Mouse (Mus musculus): ENCODE measurements at regions not wholly inside any gene's neighbourhood (a gene's known extent, or its start where the extent isn't known, plus 50 kb on each side); places are given as distances from the start of the nearest gene placed in this dataset.

DNA sequence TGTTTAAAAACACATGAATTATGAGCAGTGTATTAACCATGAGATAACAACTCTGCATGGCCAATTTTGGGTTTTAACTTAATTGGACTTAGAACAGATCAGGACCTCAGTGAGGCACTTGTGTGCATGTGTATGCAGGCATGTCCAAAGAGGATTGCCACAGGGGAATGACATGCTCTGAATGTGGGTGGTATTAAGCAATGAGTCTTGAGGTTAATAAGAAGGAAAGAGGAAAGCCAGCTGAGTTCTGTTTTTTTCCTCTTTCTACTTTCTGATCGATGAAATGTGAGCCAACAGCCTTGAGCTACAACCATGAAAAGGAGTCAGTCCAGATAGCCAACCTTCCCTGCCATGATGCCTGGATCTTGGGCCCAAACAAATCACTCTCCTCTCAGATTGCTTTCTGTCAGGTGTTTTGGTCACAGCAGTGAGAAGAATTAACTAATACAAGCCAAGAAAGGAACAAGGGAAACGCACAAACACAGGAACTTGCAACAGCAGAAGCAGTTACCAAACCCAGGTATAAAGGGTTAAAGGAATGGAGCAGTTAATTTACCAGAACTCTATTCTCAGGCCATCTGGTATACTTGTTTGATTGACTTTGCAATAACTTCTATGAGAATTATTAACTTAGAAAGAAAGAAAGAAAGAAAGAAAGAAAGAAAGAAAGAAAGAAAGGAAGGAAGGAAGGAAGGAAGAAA is 243.3 kb upstream of the Mmadhc start:
- no peaks in the 10 kb centered on the region for H3K9me3 ChIP-seq (ENCODE audit: control insufficient read depth, insufficient read depth, low read depth, low read length)
- TF ChIP-seq MAFK (IDR thresholded peaks at IDR 0.05; ENCODE audit: insufficient read depth, low read depth, low read length) (no peak), CHD2 (IDR thresholded peaks at IDR 0.05; ENCODE audit: low read depth, low read length) (no peak), ZNF384 (IDR thresholded peaks at IDR 0.05; ENCODE audit: low read depth, low read length) (no peak), HCFC1 (IDR thresholded peaks at IDR 0.05; ENCODE audit: borderline replicate concordance, insufficient read depth, low read length) (no peak), ZC3H11A (IDR thresholded peaks at IDR 0.05; ENCODE audit: borderline replicate concordance, low read depth, low read length) (no peak)
- in situ Hi-C loops (cut with MboI; ENCODE audit: low sequenced_read_pairs in 2 of 2, unreplicated experiment in 2 of 2), result no loop called here
- no peaks in the 10 kb centered on the region for H3K4me1 ChIP-seq (ENCODE audit: control insufficient read depth in 2 of 2, insufficient read depth in 2 of 2, low read length in 2 of 2, poor library complexity in 1 of 2)
- DNase-seq (ENCODE audit: low read depth, low spot score), result no peak
- no peak overlapping the region for H3K4me3 ChIP-seq (ENCODE audit: insufficient read depth in 1 of 2, low read depth in 1 of 2, low read length in 2 of 2, poor library complexity in 1 of 2, severe bottlenecking in 1 of 2)
- H3K36me3 ChIP-seq (ENCODE audit: control insufficient read depth, insufficient read depth, low read length, poor library complexity, severe bottlenecking), result no peaks in the 10 kb centered on the region
- H3K27ac ChIP-seq (ENCODE audit: insufficient read depth, low read depth, low read length, poor library complexity, severe bottlenecking), result no peak overlapping the region
- no peak overlapping the region for H3K9ac ChIP-seq (ENCODE audit: insufficient read depth, low read depth, low read length, poor library complexity, severe bottlenecking)

DNA sequence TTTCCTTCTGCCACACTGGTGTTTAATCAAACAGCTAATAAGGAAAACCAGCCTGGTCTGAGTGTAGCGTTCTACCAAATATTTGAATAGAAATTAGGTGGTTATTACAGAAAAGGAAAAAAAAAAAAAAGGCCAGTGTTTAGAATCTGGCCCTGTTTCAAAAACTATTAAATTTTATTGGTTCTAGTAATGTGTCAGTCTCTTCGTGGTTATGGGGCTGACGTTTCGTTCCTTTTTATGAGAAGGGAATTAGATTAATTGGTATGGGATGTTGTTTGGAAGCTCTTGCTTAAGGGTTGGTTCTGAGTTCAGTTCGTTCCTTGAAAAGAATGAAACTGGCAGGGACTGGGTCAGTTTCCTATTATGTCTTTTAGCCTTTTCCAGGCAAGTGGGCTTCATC is 241.5 kb upstream of the Mmadhc start:
- no peak for DNase-seq (ENCODE audit: low read depth, low spot score)
- no peak for TF ChIP-seq CHD2 (IDR thresholded peaks at IDR 0.05; ENCODE audit: low read depth, low read length)
- no peak for TF ChIP-seq ZNF384 (IDR thresholded peaks at IDR 0.05; ENCODE audit: low read depth, low read length)
- TF ChIP-seq HCFC1 (IDR thresholded peaks at IDR 0.05; ENCODE audit: borderline replicate concordance, insufficient read depth, low read length), result no peak
- no peak overlapping the region for H3K4me3 ChIP-seq (ENCODE audit: insufficient read depth in 1 of 2, low read depth in 1 of 2, low read length in 2 of 2, poor library complexity in 1 of 2, severe bottlenecking in 1 of 2)
- no peaks in the 10 kb centered on the region for H3K36me3 ChIP-seq (ENCODE audit: control insufficient read depth, insufficient read depth, low read length, poor library complexity, severe bottlenecking)
- in situ Hi-C loops (cut with MboI; ENCODE audit: low sequenced_read_pairs in 2 of 2, unreplicated experiment in 2 of 2), result no loop called here
- no peak overlapping the region for H3K27ac ChIP-seq (ENCODE audit: insufficient read depth, low read depth, low read length, poor library complexity, severe bottlenecking)
- H3K9me3 ChIP-seq (ENCODE audit: control insufficient read depth, insufficient read depth, low read depth, low read length), result no peaks in the 10 kb centered on the region
- H3K4me1 ChIP-seq (ENCODE audit: control insufficient read depth in 2 of 2, insufficient read depth in 2 of 2, low read length in 2 of 2, poor library complexity in 1 of 2), result no peaks in the 10 kb centered on the region
- no peak overlapping the region for H3K9ac ChIP-seq (ENCODE audit: insufficient read depth, low read depth, low read length, poor library complexity, severe bottlenecking)

DNA sequence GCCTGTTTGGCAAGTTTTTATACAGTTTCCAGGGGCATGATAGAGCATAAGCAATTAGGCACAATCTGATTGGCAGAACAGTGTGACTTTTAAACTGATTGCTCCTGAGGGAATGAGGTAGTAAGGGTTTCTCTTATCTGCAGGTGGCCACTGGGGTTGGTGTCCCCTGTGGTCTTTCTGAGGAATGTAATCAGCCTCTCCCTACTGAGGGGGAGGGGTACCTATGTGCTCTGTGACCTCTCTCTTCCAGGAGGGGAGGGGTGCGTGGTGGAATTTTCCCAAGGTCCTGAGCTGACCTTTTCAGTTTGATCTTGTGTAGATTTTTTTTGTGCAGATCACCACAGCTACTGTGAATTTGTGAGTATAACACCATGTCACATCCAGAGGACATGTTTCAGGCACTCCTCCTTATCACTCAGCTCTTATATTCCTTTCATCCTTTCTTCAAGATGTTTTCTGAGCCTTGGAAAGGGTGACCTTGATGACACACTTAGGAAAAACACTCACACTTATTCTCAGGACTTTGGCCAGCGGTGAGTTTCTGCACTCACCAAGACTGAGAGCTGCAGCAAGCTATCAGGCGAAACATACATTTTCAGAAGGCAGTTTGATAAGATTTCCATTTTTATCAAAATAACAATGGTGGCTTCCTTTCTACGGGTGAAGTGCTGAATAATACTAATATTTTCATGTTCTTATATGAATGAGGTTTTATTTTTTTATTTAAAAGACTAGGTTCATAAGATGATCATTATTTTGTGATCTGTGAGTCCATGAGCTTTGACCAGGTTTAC is 238.7 kb upstream of the Mmadhc start:
- no peaks in the 10 kb centered on the region for H3K4me1 ChIP-seq (ENCODE audit: control insufficient read depth in 2 of 2, insufficient read depth in 2 of 2, low read length in 2 of 2, poor library complexity in 1 of 2)
- H3K36me3 ChIP-seq (ENCODE audit: control insufficient read depth, insufficient read depth, low read length, poor library complexity, severe bottlenecking), result no peaks in the 10 kb centered on the region
- no peak for TF ChIP-seq CHD2 (IDR thresholded peaks at IDR 0.05; ENCODE audit: low read depth, low read length)
- TF ChIP-seq MAFK (IDR thresholded peaks at IDR 0.05; ENCODE audit: insufficient read depth, low read depth, low read length), result no peak
- TF ChIP-seq HCFC1 (IDR thresholded peaks at IDR 0.05; ENCODE audit: borderline replicate concordance, insufficient read depth, low read length), result no peak
- TF ChIP-seq ZC3H11A (IDR thresholded peaks at IDR 0.05; ENCODE audit: borderline replicate concordance, low read depth, low read length), result no peak
- TF ChIP-seq ZNF384 (IDR thresholded peaks at IDR 0.05; ENCODE audit: low read depth, low read length), result no peak
- no peak overlapping the region for H3K27ac ChIP-seq (ENCODE audit: insufficient read depth, low read depth, low read length, poor library complexity, severe bottlenecking)
- H3K9me3 ChIP-seq (ENCODE audit: control insufficient read depth, insufficient read depth, low read depth, low read length), result no peaks in the 10 kb centered on the region
- in situ Hi-C loops (cut with MboI; ENCODE audit: low sequenced_read_pairs in 2 of 2, unreplicated experiment in 2 of 2), result no loop called here
- no peak overlapping the region for H3K4me3 ChIP-seq (ENCODE audit: insufficient read depth in 1 of 2, low read depth in 1 of 2, low read length in 2 of 2, poor library complexity in 1 of 2, severe bottlenecking in 1 of 2)
- no peak overlapping the region for H3K9ac ChIP-seq (ENCODE audit: insufficient read depth, low read depth, low read length, poor library complexity, severe bottlenecking)
- no peak for DNase-seq (ENCODE audit: low read depth, low spot score)

DNA sequence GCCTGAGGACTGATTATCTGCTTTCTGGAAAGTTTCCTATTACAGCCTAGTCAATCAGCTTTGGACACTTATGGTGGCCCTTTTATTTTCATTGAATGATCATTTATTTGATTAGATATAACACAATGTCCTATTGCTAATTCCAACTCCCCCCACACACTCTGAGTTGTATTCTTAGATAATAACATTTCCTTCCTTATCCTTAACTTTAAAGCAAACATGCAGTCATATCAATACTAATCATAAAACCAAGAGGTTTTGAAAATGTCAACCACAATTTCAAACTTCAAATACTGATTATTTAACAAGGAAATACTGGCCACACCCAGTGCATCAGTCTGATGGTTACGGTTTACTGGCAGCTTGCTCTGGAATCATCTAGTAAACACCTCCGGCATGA is 237.1 kb upstream of the Mmadhc start:
- TF ChIP-seq MAFK (IDR thresholded peaks at IDR 0.05; ENCODE audit: insufficient read depth, low read depth, low read length) (no peak), ZNF384 (IDR thresholded peaks at IDR 0.05; ENCODE audit: low read depth, low read length) (no peak), HCFC1 (IDR thresholded peaks at IDR 0.05; ENCODE audit: borderline replicate concordance, insufficient read depth, low read length) (no peak), CHD2 (IDR thresholded peaks at IDR 0.05; ENCODE audit: low read depth, low read length) (no peak), ZC3H11A (IDR thresholded peaks at IDR 0.05; ENCODE audit: borderline replicate concordance, low read depth, low read length) (no peak)

More for the DNA sequence above, 237.1 kb upstream of the Mmadhc start:
- no peaks in the 10 kb centered on the region for H3K36me3 ChIP-seq (ENCODE audit: control insufficient read depth, insufficient read depth, low read length, poor library complexity, severe bottlenecking)
- no peak overlapping the region for H3K4me3 ChIP-seq (ENCODE audit: insufficient read depth in 1 of 2, low read depth in 1 of 2, low read length in 2 of 2, poor library complexity in 1 of 2, severe bottlenecking in 1 of 2)
- H3K27ac ChIP-seq (ENCODE audit: insufficient read depth, low read depth, low read length, poor library complexity, severe bottlenecking), result no peak overlapping the region
- H3K9ac ChIP-seq (ENCODE audit: insufficient read depth, low read depth, low read length, poor library complexity, severe bottlenecking), result no peak overlapping the region
- no peak for DNase-seq (ENCODE audit: low read depth, low spot score)
- no peaks in the 10 kb centered on the region for H3K9me3 ChIP-seq (ENCODE audit: control insufficient read depth, insufficient read depth, low read depth, low read length)
- no peaks in the 10 kb centered on the region for H3K4me1 ChIP-seq (ENCODE audit: control insufficient read depth in 2 of 2, insufficient read depth in 2 of 2, low read length in 2 of 2, poor library complexity in 1 of 2)
- in situ Hi-C loops (cut with MboI; ENCODE audit: low sequenced_read_pairs in 2 of 2, unreplicated experiment in 2 of 2), result no loop called here
